Mouse (Mus musculus): ENCODE results near the gene Mettl13. TPM values are rescaled to one million over a fixed set of nuclear protein-coding genes. Genes with fewer than 3 reads are reported as not detected.

Mettl13 gene
- 1.3 TPM for polyA plus RNA-seq (2014; fragmentation: Illumina TruSeq; extraction: RNeasy Lipid Tissue Mini Kit (QIAGEN cat#74804); ENCODE audit: low replicate concordance)

GRCm38 (mm10) chr1:162548016-162548916 lies at the start of gene Mettl13:
TSS of gene Mettl13 (minus strand) at chr1:162548551.

GRCm38 (mm10) chr1:162570260-162570748 lies 22.0 kb upstream of the Mettl13 start, which contains the start of gene Vamp4:
TSS of gene Vamp4 (plus strand) at chr1:162570515.

Other genes with a start within 250 kb of the Mettl13 start
- 3.0 TPM for gene Dnm3, start 70.5 kb downstream of the Mettl13 start, polyA plus RNA-seq (2014; fragmentation: Illumina TruSeq; extraction: RNeasy Lipid Tissue Mini Kit (QIAGEN cat#74804); ENCODE audit: low replicate concordance)
- 89.5 TPM for gene Vamp4, start 22.0 kb upstream of the Mettl13 start, polyA plus RNA-seq (2014; fragmentation: Illumina TruSeq; extraction: RNeasy Lipid Tissue Mini Kit (QIAGEN cat#74804); ENCODE audit: low replicate concordance)
- gene Myoc, start 90.6 kb upstream of the Mettl13 start, polyA plus RNA-seq (2014; fragmentation: Illumina TruSeq; extraction: RNeasy Lipid Tissue Mini Kit (QIAGEN cat#74804); ENCODE audit: low replicate concordance) = not detected
- gene Myocos, start 109.7 kb upstream of the Mettl13 start, polyA plus RNA-seq (2014; fragmentation: Illumina TruSeq; extraction: RNeasy Lipid Tissue Mini Kit (QIAGEN cat#74804); ENCODE audit: low replicate concordance) = not detected
- 48.9 TPM for gene Prrc2c, start 192.0 kb upstream of the Mettl13 start, polyA plus RNA-seq (2014; fragmentation: Illumina TruSeq; extraction: RNeasy Lipid Tissue Mini Kit (QIAGEN cat#74804); ENCODE audit: low replicate concordance)

Data from small intestine, adult 10 weeks (tissue).